Mouse (Mus musculus) MEL (cell line): ENCODE data around the gene Sumf1.

Source experiments
- CTCF ChIP-seq, 3 experiments: IDR thresholded peaks in 2 of 3; conservative IDR thresholded peaks in 1 of 3; 2 replicates each; pipeline ENCODE4 v1.5.1; 2011 to 2012; ENCODE audit warnings: low read length in 3 of 3, low read depth in 2 of 3, mild to moderate bottlenecking in 2 of 3, improper control_type of control experiment in 1 of 3, inconsistent platforms in 1 of 3, mixed read lengths in 1 of 3, moderate library complexity in 1 of 3; ENCODE audit not compliant: control insufficient read depth in 1 of 3, insufficient read depth in 1 of 3, poor library complexity in 1 of 3, severe bottlenecking in 1 of 3
- GABPA ChIP-seq: IDR thresholded peaks from 2 replicates; pipeline ENCODE4 v1.6.1; 2012; ENCODE audit warnings: low read depth, mild to moderate bottlenecking, inconsistent platforms, low read length, improper control_type of control experiment, moderate library complexity
- HCFC1 ChIP-seq: IDR thresholded peaks from 2 replicates; pipeline ENCODE4 v1.6.1; 2012; ENCODE audit warnings: low read depth, mild to moderate bottlenecking, inconsistent platforms, low read length, improper control_type of control experiment, moderate library complexity
- MYC ChIP-seq: IDR thresholded peaks from 2 replicates; pipeline ENCODE4 v1.6.1; 2011; ENCODE audit warnings: low read depth, mild to moderate bottlenecking, low read length, improper control_type of control experiment, moderate library complexity
- POLR2A ChIP-seq, 2 experiments: IDR thresholded peaks; 2 replicates each; pipeline ENCODE4 v1.6.1; 2011 to 2012; ENCODE audit warnings: low read length in 2 of 2, mild to moderate bottlenecking in 2 of 2, control low read depth in 1 of 2, improper control_type of control experiment in 1 of 2, low read depth in 1 of 2, moderate library complexity in 1 of 2; ENCODE audit not compliant: control insufficient read depth in 1 of 2, insufficient read depth in 1 of 2, poor library complexity in 1 of 2
- POLR2AphosphoS2 ChIP-seq: IDR thresholded peaks from 2 replicates; pipeline ENCODE4 v1.6.1; 2011; ENCODE audit warnings: low read length, improper control_type of control experiment
- TAL1 ChIP-seq: IDR thresholded peaks from 2 replicates; pipeline ENCODE4 v1.6.1; 2012; ENCODE audit warnings: mild to moderate bottlenecking, inconsistent platforms, low read length, moderate library complexity, mixed read lengths
- TCF12 ChIP-seq: IDR thresholded peaks from 2 replicates; pipeline ENCODE4 v1.6.1; 2014; ENCODE audit warnings: low read depth, mild to moderate bottlenecking, inconsistent platforms, low read length, improper control_type of control experiment, moderate library complexity
- USF2 ChIP-seq, 2 experiments: IDR thresholded peaks; 2 replicates each; pipeline ENCODE4 v1.6.1; 2011 to 2012; ENCODE audit warnings: improper control_type of control experiment in 2 of 2, low read length in 2 of 2, borderline replicate concordance in 1 of 2, inconsistent platforms in 1 of 2, low read depth in 1 of 2, mild to moderate bottlenecking in 1 of 2; ENCODE audit not compliant: insufficient read depth in 1 of 2
- ZMIZ1 ChIP-seq: IDR thresholded peaks from 2 replicates; pipeline ENCODE4 v1.6.1; 2012; ENCODE audit warnings: low read depth, mild to moderate bottlenecking, inconsistent platforms, low read length, improper control_type of control experiment, moderate library complexity
- ZNF384 ChIP-seq: IDR thresholded peaks from 2 replicates; pipeline ENCODE4 v1.6.1; 2012; ENCODE audit warnings: low read depth, mild to moderate bottlenecking, inconsistent platforms, low read length, improper control_type of control experiment

DNA sequence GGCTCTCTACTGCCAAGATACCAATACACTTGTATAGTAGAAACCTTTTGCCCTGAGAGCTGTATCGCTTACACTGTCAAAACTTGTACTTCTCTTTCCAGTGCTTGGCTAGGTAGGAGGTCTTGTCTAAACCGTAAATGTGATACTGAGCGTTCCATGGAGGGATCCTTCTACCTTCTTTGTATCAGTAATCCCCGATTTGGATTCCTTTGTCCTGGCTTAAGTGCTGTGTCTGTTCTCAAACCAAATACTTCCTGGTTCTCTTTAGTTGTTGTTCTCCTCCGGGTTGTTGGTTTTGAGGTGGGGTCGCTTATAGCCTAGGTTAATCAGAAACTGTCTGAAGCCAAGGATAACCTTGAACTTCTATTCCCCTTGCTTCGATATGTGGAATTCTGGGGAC, 114.4 kb downstream of the Sumf1 start:
- TF ChIP-seq MYC, result no peak
- no peak for TF ChIP-seq ZMIZ1
- TF ChIP-seq CTCF (IDR thresholded peaks at IDR 0.05 in 2 of 3, conservative IDR thresholded peaks at IDR 0.05 in 1 of 3; ENCODE audit: control insufficient read depth in 1 of 3, insufficient read depth in 1 of 3, low read depth in 2 of 3, low read length in 3 of 3, poor library complexity in 1 of 3, severe bottlenecking in 1 of 3), result no peak
- no peak for TF ChIP-seq TCF12
- TF ChIP-seq HCFC1, result no peak
- TF ChIP-seq POLR2AphosphoS2, result no peak
- no peak for TF ChIP-seq TAL1
- no peak for TF ChIP-seq USF2 (IDR thresholded peaks at IDR 0.05; ENCODE audit: borderline replicate concordance in 1 of 2, insufficient read depth in 1 of 2, low read depth in 1 of 2, low read length in 2 of 2)
- no peak for TF ChIP-seq GABPA
- TF ChIP-seq POLR2A (IDR thresholded peaks at IDR 0.05; ENCODE audit: control insufficient read depth in 1 of 2, insufficient read depth in 1 of 2, low read depth in 1 of 2, low read length in 2 of 2, poor library complexity in 1 of 2), result no peak
- TF ChIP-seq ZNF384, result no peak
